Mouse (Mus musculus): Measurements from ENCODE around the gene Tmem8b.

Tmem8b gene

DNA sequence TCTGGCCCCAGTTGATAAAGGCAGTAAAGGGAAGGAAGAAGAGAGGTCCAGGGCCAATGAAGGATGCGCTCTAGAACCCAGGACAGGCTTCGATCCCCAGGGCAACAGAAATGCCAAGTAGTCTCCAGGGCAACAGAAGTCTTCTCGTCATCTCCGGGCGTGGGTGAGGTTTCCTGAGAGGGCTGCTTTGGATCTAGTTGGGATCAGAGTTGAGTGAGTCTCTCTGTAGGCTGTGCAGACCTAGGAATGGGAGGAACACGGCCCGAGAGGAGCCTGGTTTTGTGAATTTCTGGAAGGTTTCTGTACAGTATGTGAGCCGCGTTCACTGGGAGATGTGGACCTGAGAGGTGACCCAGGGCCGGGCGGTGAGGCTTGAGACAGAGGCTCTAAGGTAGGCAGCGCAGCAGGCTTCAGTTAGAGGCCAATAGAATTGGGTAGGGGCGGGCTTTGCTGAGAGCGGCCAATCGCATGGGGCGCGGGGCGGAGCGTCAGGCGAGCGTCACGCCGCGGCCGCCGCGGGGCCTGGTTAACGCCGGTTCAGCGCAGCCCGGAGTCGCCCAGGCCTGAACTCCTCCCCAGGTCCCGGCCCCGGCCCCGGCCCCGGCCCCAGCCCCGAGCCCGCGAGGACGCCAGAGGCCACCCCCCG lies at the start of gene Tmem8b, which contains the start of gene Fam221b:
TSS of gene Tmem8b (plus strand) at position 190 of the 646 bp plus-strand sequence.
TSS of gene Fam221b (minus strand) at position 364 of the 646 bp plus-strand sequence.
- in situ Hi-C loops (cut with MboI, MseI) = no loop called here

DNA sequence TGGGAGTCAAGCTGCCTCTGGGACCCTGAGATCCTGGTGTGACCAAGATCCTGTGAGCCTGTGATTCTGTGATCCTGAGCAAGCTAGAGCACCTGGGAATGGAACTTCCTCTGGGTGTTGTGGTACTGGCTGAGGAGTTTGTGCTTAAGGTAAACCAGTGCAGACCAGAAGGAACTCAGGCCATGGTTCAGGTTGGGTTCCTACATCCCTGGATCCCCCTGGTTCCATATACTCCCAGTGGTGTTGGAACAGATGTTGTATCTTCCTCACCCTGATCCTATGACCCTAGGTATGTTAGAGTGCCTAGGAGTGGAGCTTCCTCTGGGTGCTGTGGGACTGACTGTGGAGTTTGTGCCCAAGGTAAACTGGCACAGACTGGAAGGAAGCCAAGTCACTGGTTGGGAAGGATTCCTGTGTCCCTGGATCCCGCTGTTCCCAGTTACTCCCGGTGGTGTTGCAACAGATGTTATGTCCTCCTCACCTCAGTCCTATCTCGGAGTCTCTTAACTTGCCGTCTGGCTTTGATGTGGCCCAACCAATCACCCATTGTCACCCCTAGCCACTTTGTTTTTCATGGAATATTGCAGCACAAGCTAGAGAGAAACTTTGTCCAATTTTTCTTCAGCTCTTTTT lies 48.5 kb upstream of the Tmem8b start:
- in situ Hi-C loops (cut with MboI, MseI) = no loop called here

DNA sequence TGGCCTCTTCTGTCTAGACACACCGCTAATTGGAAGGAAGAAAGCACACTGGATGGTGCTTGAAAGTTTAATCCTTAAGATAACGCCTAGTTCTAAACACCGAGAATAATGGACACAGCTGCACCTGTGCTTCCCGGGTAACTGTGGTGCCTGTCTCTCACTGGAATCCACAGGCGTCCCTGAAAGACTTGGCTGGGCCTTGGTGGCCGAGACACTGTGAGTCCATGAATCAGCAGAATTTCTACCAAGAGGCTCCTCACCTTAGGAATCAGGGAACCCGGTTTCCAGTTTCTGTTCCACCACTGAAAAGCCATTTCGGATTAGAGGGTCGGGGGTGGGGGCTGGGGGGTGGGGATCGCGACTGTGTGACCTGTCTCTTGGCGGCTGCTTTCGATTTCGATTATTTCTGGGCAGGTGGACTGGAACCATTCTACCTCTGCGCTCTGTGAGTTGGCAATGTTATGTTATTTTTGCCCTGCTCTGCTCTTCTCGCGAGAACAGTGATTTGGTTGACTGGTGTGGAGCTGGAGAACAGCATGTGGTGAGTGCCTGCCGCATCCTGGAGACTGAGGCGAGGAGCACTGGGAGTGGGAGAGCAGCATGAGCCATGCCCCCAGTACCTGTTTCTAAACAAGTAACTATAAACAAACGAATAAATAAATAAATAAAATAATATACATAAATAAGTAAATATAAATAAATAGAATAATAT lies 39.5 kb upstream of the Tmem8b start:
- in situ Hi-C loops (cut with MboI, MseI) = no loop called here

DNA sequence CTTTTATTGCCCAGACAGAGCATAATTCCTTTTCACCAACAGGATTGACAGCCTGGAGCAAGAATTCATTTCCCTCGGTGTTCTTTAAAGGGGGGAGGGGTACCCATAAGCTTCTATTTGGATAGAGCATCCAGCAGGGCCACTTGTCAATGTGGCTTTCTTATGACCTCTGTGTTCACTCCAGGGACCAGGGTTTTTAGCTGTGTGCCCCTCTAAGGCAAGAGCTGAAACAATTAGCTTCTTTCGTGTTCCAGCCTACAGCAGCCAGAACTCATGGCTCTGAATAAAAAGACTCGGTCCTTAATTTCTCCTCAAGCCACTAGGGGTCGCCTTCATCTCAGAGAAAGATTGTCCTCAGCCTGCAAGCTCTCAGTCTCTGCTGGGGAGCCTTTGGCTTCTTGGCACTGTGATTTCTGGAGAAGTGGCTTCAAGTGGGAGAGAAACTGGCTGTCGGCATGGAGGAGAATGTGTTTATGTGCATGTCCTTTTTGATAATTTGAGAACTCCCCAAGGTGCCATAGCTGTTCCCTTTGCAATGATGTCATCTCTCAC lies 38.7 kb upstream of the Tmem8b start:
- in situ Hi-C loops (cut with MboI, MseI) = no loop called here

DNA sequence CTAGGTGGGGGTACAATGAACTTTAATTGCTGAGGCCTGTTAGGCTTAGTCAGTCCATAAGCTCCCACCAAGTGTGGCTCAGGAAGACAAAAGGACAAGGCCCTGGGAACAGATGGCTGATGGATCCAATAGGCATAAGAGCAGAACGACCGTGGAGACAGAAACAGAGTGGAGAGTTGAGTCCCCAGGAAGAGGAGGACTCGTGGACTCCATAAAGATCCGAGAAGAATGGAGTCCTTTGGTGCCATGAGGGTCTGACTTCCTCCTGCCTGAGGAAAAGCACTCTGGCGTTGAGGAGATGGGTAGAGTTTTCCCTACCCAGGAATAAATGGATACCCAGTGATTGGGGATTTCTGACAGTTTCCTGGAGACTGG lies 38.1 kb upstream of the Tmem8b start:
- in situ Hi-C loops (cut with MboI, MseI) = no loop called here

DNA sequence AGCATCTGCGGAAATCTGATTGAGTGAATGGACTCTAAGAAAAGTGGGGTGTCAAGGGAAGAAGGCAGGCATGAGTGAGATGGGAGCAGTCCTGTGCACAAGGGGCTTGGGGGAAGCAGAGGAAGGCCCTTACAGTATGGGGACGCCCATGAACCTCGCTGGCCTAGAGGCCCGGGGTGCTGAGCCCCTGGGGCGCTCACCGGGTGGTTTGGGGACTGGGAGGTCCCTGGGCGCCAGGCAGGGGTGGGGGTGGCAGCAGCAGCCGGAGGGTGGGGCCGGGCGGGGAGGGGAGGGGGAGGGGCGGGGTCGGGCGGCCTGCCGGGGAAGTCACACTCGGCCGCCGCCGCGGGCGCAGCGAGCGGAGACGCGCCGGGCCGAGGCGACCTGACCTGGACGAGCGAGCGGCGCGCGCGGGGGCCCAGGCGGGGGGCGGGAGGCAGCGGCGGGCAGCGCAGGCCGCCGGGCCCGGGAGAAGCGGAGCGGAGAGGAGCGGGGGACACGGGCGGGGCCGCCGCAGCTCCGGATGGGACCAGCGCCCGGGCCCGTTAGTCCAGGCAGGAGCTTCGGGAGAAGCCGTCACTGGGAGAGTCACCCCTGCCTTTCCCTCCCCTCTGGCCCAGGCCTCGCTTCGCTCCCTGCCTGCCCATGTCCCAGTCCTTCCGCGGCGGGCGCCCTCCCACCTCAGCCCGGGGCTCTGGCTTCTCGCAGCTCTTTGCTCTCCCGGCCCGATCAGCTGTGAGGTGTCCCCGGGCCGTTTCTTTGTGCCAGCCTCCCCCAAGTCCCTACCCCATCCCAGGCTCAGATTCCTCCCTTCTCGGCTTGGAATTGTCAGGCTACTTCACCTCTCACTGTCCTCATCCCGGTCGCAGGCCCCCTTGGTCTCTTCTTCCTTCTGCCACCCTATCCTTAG lies 37.5 kb upstream of the Tmem8b start, which contains the start of gene Npr2:
TSS of gene Npr2 (plus strand) at position 890 of the 910 bp plus-strand sequence.
- in situ Hi-C loops (cut with MboI, MseI) = no loop called here

DNA sequence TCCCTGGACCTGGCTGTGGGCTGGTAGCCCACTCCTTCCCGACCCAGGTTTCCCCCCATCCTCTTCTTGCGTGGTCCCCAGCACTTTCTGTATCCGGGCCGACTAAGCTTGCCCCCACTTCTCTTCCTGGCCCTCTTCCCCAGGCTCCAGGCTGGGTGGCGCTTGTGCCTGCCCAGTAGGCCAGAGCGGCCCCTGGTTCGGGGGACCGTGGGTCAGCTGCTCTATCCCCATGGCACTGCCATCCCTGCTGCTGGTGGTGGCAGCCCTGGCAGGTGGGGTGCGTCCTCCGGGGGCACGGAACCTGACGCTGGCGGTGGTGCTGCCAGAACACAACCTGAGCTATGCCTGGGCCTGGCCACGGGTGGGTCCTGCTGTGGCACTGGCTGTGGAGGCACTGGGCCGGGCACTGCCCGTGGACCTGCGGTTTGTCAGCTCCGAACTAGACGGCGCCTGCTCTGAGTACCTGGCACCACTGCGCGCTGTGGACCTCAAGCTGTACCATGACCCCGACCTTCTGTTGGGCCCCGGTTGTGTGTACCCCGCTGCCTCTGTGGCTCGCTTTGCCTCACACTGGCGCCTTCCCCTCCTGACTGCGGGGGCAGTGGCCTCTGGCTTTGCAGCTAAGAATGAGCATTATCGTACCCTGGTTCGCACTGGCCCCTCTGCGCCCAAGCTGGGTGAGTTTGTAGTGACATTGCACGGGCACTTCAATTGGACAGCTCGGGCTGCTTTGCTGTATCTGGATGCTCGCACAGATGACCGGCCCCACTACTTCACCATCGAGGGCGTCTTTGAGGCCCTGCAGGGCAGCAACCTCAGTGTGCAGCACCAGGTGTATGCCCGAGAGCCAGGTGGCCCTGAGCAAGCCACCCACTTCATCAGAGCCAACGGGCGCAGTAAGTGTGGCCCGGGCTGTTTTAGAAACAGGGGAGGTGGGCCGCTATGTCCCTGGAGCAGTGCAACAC lies 36.5 kb upstream of the Tmem8b start:
- in situ Hi-C loops (cut with MboI, MseI) = no loop called here

DNA sequence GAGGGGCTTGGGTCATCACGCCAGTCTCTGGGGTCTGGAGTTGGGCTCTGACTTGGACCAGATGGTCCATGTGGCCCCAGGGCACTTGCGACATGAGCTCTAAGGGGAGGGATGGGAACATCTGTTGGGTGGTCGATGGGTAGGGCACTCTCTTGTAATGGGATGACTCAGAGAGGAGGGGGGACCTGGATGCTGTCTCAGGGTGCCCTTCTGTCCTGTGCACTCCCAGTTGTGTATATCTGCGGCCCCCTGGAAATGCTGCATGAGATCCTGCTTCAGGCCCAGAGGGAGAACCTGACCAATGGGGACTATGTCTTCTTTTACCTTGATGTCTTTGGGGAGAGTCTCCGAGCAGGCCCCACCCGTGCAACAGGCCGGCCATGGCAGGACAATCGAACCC lies 35.5 kb upstream of the Tmem8b start:
- in situ Hi-C loops (cut with MboI, MseI) = no loop called here

DNA sequence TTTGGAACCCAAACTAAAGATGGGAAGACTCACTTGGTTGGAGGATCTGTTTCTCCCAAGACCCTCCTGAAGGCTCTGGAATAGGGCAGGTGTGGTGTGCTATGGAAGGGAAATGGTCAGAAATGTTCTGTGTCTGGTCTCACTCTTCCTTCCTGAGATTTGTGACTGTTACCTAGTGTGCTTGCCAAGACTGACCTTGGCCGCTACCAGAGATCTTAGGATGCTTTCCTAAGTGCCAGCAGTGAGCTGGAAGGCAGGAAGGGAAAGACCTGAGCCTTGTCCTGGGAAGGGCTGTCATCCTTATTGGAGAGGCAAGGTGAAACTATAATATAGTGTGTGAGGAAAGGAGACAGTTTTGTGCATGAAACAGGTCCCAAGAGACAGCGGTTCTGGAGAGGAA lies 35.0 kb upstream of the Tmem8b start:
- in situ Hi-C loops (cut with MboI, MseI) = no loop called here

DNA sequence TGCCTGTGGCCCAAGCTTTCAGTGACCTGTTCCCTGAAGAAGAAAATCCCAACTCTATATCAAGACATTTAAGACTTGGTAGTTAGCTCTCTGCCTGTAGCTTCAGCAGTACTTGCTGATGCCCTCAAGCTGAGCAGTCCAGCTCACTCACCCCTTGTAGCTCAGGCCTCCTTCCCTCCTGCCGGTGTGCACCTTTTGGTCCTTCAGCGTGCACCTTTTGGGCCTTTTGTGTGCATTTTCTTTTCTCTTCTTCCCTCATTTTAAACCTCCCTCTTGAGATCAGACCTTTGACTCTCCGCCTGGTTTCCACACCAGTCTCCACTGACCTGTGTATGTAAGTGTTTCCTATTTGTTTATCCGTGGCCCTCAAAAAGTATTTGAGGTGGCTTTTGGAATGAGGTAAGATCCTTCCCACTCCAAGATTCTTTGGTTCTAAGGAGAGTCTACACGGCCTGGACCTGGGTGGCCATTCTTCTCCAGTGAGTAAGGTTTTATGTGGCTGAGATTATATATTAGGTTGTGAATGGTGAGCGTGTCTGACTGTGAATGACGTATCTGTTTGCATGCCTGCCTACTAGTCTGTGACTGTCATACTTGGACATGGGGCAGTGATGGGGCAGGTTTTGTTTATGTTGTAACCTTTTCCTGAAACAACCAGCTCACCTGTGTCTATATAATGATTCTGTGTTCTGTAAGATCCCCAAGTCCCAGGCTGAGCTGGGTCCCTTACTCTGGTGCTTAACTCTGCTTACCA lies 34.0 kb upstream of the Tmem8b start:
- in situ Hi-C loops (cut with MboI, MseI) = loop anchor here (5.0 kb wide), 1 partner anchor 83 kb away; no protein-coding TSS in a partner anchor

DNA sequence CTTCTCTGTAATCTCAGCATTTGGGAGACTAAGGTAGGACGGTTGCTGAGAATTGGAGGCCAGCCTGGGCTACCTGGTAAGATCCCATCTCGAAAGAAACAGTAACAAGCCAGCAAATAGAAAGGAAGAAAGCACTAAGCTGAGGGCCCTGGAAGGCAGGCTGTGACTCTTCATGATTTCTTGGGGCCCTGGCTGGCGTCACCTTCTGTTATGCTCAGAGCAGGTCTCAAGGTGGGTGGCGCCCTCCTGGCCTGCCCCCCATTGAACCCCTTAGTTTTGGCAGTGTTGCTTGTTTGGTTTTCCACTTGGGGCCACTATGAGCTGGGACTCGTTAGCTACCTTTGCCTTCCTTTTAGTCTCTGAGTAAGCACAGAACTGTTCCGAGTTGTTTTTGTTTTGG lies 32.0 kb upstream of the Tmem8b start:
- in situ Hi-C loops (cut with MboI, MseI) = loop anchor here (5.0 kb wide), 1 partner anchor 81 kb away; no protein-coding TSS in a partner anchor

DNA sequence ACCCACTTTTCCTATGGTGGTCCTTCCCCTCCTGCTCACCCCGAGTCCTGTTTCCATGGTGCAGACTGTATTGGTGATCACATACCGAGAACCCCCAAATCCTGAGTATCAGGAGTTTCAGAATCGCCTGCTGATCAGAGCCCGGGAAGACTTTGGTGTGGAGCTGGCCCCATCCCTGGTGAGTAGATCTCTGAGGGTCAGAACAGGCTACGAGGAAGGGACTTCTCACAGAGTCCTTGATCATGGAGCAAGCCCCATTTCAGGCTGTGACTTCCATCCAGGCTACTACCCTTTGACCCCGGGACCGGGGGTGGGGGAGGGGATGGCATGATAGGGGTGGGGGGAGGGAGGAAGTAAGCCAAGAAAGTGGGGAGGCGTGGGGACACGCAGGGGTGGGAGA lies 28.7 kb upstream of the Tmem8b start:
- in situ Hi-C loops (cut with MboI, MseI) = no loop called here

DNA sequence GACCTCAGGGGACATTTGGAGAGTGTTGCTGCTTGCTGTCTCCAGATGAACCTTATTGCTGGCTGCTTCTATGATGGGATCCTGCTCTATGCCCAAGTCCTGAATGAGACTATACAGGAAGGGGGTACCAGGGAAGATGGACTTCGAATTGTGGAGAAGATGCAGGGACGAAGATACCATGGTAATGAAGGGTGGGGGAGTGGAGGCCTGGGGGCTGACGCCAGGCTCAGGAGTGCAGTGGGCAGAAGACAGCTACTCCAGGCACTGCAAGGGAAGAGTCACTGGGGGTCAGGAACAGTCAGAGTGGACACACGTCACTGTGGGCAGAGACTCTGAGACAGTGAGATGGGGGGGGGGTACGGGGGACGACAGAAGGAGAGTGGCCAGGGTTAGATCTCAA lies 28.3 kb upstream of the Tmem8b start:
- in situ Hi-C loops (cut with MboI, MseI) = no loop called here

DNA sequence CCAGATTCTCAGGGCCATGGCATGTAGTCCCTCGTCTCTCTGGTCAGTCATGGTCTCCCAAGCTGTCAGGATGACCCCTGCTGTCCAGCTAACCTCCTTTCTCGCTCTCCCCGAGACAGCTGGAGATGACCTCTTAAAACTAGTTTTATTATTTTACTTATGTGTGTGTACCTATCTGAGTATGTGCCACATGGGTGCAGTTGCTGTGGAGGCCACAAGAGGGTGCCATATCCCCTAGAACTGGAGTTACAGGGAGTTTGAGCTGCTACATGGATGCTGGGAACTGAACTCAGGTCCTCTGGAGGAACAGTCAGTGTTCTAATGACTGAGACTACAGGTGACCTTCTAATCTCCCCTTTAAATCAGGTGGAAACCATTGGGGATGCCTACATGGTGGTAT lies 19.0 kb upstream of the Tmem8b start:
- in situ Hi-C loops (cut with MboI, MseI) = loop anchor here (10.0 kb wide), 1 partner anchor 225 kb away; the partner anchor contains the start of gene Fam166b

DNA sequence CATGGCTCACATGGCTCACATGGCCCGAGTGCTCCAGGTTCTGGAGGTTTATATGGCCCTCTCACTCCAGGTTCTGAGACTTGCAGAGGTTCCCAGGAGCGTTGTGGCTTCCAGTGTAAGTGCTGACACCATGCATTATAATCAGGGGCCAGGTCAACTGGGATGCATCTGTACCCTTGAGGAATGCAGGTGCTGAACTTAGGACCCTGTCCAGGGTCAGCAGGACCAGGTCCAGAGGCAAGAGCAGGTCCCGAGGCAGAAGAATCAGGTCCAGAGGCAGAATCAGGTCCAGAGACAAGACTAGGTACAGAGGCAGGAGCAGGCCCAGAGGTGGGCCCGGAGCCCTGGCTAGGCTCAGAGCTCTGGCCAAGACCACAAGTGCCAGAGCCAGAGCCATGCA lies 16.0 kb upstream of the Tmem8b start:
- in situ Hi-C loops (cut with MboI, MseI) = loop anchor here (10.0 kb wide), 1 partner anchor 228 kb away; the partner anchor contains the start of gene Fam166b

DNA sequence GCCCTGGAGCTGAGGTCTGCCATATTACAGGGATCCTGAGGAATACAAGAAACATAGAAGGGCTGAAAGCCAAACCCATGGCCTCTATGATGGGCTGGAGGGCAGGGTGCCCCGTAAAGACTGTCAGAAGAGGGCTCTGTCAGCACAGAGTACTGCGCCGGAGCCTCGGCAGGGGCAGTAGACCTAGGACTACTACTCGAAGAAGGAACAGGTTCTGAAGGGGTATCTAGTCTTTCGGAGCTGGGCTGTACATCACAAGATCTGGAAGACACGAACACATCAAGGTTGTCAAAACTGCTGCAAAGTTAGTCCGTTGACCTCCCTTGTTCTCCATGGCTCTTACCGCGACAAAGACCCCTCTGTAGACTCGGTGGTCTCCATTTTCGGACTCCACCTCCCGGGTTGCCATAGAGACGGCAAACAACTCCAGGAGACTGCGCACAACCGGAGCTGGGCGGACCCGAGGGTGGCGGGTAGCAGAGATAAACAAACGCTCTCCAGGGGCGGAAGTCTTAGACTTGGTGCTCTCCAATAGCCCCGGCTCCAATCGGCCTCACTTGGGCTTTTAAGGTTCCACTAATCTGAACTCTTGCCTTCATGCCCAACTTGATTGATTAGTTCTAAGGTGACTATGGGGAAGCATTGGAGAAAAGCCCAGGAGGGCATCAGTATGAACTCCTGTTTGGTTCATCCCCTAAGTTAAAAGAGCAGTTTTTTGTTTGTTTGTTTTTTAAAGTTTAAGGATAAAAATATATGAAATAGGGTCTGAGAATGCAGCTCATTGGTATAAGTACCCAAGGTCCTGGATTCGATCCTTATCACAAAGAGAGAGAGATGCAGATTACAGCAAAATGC lies 15.4 kb upstream of the Tmem8b start, which contains the start of gene Spag8:
TSS of gene Spag8 (minus strand) at position 434 of the 855 bp plus-strand sequence.
- in situ Hi-C loops (cut with MboI, MseI) = loop anchor here (10.0 kb wide), 1 partner anchor 229 kb away; the partner anchor contains the start of gene Fam166b

DNA sequence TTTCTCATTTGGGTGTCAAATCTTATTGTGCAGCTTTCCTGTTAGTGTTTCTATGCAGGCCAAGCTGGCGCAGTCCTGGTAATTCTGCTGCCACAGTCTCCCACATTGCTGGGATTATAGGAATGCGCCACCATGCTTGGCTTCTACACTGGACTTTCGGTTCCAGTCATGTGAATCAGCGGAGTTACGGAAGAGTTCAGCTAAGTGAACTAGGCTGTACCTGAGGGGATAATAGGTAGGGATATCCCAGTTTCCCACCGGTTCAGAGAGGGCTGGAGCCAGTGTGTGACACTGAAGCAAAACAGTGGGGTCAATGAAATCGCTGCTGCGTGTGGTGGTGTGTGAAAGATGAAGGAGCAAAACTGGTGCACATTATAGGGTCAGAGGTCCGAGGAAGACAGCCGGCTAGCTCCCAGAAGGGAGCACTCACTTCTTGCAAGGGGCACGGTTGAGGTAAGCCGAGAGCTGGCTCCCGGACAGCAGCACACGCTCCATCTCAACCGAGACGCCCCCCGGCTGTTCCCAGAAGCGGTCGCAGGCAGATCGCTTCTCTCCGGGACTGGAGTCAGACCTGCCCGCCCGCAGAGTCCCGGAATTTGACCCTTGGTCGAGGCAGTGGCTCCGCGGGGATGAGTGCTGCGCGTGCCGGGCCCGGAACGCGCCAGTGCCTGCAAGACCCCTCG lies 13.0 kb upstream of the Tmem8b start:
- in situ Hi-C loops (cut with MboI, MseI) = loop anchor here (5.0 to 10.0 kb wide), 2 partner anchors 78 to 231 kb away; partner anchors contain the start of genes Fam166b, Gba2 and Rgp1

Measured in regulatory T cell (primary cell).